Mouse (Mus musculus): ENCODE results near the gene Tnfsf9.

GRCm38 (mm10) chr17:57098321-57098720, 6.8 kb upstream of the Tnfsf9 start:
- TF ChIP-seq CTCF (IDR thresholded peaks at IDR 0.05; ENCODE audit: low read depth) (no peak), EP300 (optimal IDR thresholded peaks at IDR 0.05) (no peak)
